Mouse (Mus musculus) adrenal gland, postnatal 4 days (tissue): ENCODE data around the gene Rgs18. TPM values are rescaled to one million over a fixed set of nuclear protein-coding genes. Genes with fewer than 3 reads are reported as not detected.

Experiments used
- DNase-seq, 2 experiments: peaks; one replicate each; pipeline ENCODE4 v3.0.0; 2021 to 2022; ENCODE audit warnings: low spot score in 2 of 2, mixed read lengths in 2 of 2
- long read RNA-seq, 2 experiments: library from polyadenylated mRNA; stranded (forward); transcript quantifications; one replicate each; pipeline ENCODE4 v2.0.0; 2021
- total RNA-seq, 2 experiments: library from RNA; stranded (reverse); gene quantifications; 2 replicates each; pipeline ENCODE4 v1.2.3; 2021

Gene Rgs18
- 1 to 10 TPM in 1 of 2 experiments, under 1 TPM in 1; 0.76 to 1.0 TPM for total RNA-seq
- long read RNA-seq, experiment 1, partial matches to known transcripts, result 0 of 2 reads
- long read RNA-seq, experiment 1, other reads (novel, unspliced or antisense), result 0 of 2 reads
- long read RNA-seq, experiment 2, partial matches to known transcripts, result 0 of 1 reads
- long read RNA-seq, experiment 2, other reads (novel, unspliced or antisense), result 0 of 1 reads

GRCm38 (mm10) chr1:144775331-144775730, at the start of gene Rgs18:
TSS of gene Rgs18 (minus strand) at chr1:144775435.
- DNase-seq, result no peak

- DNase-seq, result no peak
Measured at GRCm38 (mm10) chr1:144774394-144774793, 841 bp downstream of the Rgs18 start.

- no peak for DNase-seq
Measured at GRCm38 (mm10) chr1:144766218-144766617, 9.0 kb downstream of the Rgs18 start.

GRCm38 (mm10) chr1:144760792-144761191, 14.4 kb downstream of the Rgs18 start:
- no peak for DNase-seq

- DNase-seq, result no peak
Measured at GRCm38 (mm10) chr1:144750763-144751162, 24.5 kb downstream of the Rgs18 start.

DNA sequence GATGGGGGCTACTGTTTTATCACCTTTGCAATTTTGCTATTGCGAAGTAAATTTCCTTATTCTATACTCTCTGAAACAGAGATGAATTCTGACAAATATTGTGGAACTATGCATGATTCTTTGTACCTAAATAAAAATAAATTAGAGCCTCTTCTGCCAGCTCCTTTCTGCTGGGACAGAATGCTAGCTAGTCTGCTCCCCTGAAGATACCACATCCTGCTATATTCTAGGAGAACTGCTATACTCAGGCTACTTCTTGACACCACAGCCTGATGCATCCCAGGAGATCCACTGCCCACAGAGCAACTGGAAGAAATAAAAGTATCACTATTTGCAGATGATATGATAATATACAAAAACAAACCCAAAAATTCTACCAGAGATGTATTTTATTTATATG, 29.1 kb downstream of the Rgs18 start:
- DNase-seq, result no peak

DNA sequence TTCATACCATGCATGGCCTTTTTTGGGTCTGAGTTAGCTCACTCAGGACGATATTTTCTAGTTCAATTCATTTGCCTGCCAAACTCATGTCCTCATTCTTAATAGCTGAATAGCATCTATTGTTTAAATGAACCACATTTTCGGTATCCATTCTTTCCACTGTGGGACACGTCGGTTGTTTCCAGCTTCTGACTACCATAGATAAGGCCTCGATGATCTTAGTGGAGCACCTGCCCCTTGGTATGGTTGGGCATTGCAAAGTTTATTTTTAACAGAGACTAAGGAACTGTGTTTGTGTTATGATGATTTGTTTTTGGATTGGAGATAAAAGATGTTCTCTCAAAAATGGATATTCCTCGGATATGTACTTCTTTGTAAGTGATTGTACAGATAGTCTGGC, 37.5 kb downstream of the Rgs18 start:
- no peak for DNase-seq

DNA sequence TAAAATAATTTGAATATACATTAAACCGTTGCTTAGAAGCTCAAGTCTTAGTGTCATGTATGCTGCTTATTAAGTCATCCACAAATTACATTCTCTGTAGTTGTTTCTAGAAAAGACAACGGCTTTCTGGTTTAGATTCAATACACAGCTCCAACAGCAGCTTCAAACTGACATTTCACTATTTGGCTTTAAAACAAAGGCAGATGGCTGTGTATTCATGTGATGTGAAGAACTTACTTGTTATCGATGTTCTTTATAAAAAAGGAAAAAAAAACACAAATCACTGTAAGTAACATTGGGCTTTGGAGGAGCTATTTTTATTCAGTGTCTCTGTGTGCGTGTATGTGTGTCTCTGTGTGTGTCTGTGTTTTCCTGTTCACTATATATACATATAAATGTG, 54.5 kb downstream of the Rgs18 start:
- DNase-seq, result no peak

DNA sequence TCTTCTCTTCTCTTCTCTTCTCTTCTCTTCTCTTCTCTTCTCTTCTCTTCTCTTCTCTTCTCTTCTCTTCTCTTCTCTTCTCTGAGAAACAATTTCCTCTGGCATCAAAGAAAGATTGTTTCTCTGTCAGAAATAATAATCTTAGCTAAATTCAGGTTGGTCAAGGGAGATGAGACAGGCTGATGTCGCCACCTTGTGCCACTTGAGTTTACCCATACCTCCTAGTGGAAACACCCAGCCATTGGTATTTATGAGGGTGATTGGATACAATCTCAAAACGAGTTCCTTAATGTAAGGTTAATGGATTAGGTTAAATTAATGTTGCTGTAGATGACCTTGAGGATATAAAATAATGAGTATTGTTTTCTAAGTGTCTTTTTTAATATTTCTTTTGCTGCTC, 70.9 kb downstream of the Rgs18 start:
- no peak for DNase-seq

Other genes starting within 250 kb of the Rgs18 start
- not detected for gene Rgs21, start 207.8 kb downstream of the Rgs18 start, total RNA-seq